Mouse (Mus musculus): Measurements from ENCODE around the gene Olfr1230. TPM values are rescaled to one million over a fixed set of nuclear protein-coding genes. Genes with fewer than 3 reads are reported as not detected.

Gene Olfr1230
- total RNA-seq (2021), result not detected
- long read RNA-seq, experiment 1, result 0 reads
- long read RNA-seq, experiment 2, result 0 reads

DNA sequence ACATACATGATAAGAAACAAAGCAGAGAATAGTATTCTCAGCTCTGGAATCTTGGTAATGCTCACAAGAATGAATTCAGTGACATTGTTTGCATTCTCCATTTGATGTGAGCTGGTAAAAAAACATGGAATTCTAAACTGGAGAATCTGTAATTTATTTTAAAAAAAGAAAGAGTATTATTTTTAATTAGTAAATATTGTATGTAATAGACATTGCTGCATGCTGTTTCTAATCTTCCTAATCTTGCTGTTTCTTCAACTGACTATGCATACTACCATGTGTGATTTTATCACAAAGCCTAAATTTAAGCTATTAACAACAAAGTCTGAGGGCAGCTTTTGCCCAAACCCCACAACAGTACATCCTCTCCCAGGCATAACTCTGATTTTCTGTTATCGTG lies at the start of gene Olfr1230:
Gene Olfr1230 (minus strand): TSS at position 101 of the 400 bp plus-strand sequence.
- Histone ChIP-seq H3K4me3 (no peak within 1 kb of the TSS), H3K27ac (no peak within 1 kb of the TSS)
- no peak for DNase-seq (ENCODE audit: low spot score in 2 of 2)
- TF ChIP-seq CTCF (conservative IDR thresholded peaks at IDR 0.05), result no peak

DNA sequence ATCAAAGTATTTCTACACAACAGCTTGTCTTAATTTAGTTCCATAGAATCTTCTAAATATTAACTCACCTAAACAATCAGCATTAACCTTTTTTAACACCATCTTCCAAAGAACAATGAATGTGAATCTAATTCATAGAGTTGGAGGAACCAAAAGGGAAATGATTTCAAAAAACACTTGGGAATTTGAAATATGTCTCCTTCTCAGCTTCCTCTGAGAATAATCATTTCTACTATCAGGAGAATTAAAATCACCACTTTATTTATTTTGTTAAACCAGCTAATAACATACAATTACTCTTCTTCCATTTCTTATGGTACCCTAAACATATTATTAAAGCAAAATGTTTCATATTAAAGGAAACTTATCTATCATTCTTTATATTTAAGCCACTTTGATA lies 45.2 kb upstream of the Olfr1230 start, which contains the start of gene Olfr1233:
Gene Olfr1233 (minus strand): TSS at position 101 of the 400 bp plus-strand sequence.
- no peak for DNase-seq (ENCODE audit: low spot score in 2 of 2)
- Histone ChIP-seq H3K27ac (no peak within 1 kb of the TSS), H3K4me3 (no peak within 1 kb of the TSS)
- no peak for TF ChIP-seq CTCF (conservative IDR thresholded peaks at IDR 0.05)

DNA sequence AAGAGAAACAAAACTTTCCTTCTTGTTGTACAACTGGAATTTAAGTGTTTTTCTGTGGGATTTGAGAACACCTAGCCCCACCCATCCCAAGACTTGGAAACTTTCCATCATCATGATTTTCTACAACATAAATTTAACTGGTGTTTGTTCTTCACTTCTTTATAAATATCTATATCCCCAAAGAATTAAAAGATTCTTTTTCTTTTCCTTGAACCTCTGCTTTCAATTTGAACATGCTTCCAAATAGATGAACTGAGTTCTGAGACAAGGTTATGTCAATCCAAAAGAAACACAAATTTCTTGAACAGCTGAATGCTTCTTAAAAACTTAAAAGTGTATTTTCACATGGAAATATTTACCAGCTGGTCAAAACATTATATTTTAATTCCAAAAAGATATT lies 32.5 kb upstream of the Olfr1230 start, which contains the start of gene Olfr1232:
Gene Olfr1232 (minus strand): TSS at position 101 of the 400 bp plus-strand sequence.
- TF ChIP-seq CTCF (conservative IDR thresholded peaks at IDR 0.05), result no peak
- DNase-seq (ENCODE audit: low spot score in 2 of 2), result no peak
- Histone ChIP-seq H3K27ac (no peak within 1 kb of the TSS), H3K4me3 (no peak within 1 kb of the TSS)

DNA sequence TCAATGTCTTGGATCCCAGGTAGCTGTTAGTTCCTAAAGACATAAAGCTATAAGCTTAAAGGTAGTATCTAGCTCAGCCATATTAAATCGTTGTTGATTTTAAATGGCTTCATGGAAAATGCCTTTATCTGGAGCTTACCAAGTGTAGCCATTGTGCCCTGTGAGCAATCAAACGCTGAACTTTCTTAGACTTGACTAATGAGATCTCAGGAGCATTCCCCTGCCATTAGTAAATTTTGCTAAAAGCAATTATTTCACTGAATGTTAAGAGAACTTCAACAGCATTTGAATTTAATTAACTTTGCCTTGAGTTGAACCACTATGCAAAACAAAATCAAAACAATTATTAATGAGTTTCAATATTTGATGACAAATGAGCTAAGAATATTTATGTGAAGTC lies 9.9 kb upstream of the Olfr1230 start, which contains the start of gene Olfr1231:
Gene Olfr1231 (minus strand): TSS at position 101 of the 400 bp plus-strand sequence.
- no peak for TF ChIP-seq CTCF (conservative IDR thresholded peaks at IDR 0.05)
- DNase-seq (ENCODE audit: low spot score in 2 of 2), result no peak
- Histone ChIP-seq H3K27ac (no peak within 1 kb of the TSS), H3K4me3 (no peak within 1 kb of the TSS)

DNA sequence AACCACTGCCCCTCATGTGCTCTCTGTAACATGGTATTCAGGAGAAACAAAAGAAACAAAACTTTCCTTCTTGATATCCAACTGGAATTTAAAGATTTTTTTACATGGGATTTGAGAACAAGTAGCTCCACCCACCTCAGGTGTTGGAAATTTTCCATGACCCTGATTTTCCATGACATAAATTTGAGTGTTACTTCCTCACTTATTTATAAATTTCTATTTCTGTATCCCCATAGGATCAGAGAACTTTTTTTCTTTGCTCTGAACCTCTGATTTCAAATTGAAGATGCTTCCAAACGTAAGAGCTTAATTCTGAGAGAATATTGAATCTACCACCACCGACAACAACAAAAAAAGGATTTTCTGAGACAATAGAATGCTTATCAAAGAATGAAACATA lies 9.2 kb downstream of the Olfr1230 start, which contains the start of gene Olfr1229:
Gene Olfr1229 (minus strand): TSS at position 101 of the 400 bp plus-strand sequence.
- no peak for DNase-seq (ENCODE audit: low spot score in 2 of 2)
- H3K27ac ChIP-seq, result no peak within 1 kb of the TSS
- TF ChIP-seq CTCF (conservative IDR thresholded peaks at IDR 0.05), result no peak
- H3K4me3 ChIP-seq, result no peak within 1 kb of the TSS

DNA sequence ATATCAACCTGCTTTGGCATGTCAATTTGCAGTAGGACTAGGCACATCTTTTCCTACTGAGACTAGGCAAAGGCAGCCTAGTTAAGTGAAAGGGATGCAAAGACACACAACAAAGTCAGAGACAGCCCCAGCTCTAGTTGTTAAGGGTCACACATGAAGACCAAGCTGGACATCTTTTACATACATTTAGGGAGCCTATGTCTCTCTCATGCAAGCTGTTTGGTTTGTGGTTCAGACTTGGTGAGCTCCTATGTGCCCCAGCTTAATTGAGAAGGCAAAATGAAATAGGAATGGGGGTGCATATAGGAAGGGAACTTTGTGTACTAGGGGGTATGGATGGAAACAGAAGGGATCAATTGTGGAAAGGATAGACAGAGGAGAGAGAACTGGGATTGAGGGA lies 43.1 kb downstream of the Olfr1230 start, which contains the start of gene Olfr1228:
Gene Olfr1228 (minus strand): TSS at position 101 of the 400 bp plus-strand sequence.
- no peak within 1 kb of the TSS for H3K4me3 ChIP-seq
- TF ChIP-seq CTCF (conservative IDR thresholded peaks at IDR 0.05), result no peak
- H3K27ac ChIP-seq, result no peak within 1 kb of the TSS
- DNase-seq (ENCODE audit: low spot score in 2 of 2), result no peak

Other genes with a start within 250 kb of the Olfr1230 start
- gene Olfr1218, start 236.1 kb downstream of the Olfr1230 start, total RNA-seq (2021), result not detected
- not detected for gene Olfr1219, start 213.8 kb downstream of the Olfr1230 start, total RNA-seq (2021)
- gene Olfr1220, start 190.4 kb downstream of the Olfr1230 start, total RNA-seq (2021), result not detected
- gene Olfr1221, start 180.0 kb downstream of the Olfr1230 start, total RNA-seq (2021), result not detected
- gene Olfr1222, start 164.2 kb downstream of the Olfr1230 start, total RNA-seq (2021), result not detected
- gene Olfr1223, start 145.7 kb downstream of the Olfr1230 start, total RNA-seq (2021), result not detected
- gene Olfr1224-ps1, start 133.2 kb downstream of the Olfr1230 start, total RNA-seq (2021), result not detected
- not detected for gene Olfr1225, start 122.6 kb downstream of the Olfr1230 start, total RNA-seq (2021)
- gene Olfr1226, start 97.2 kb downstream of the Olfr1230 start, total RNA-seq (2021), result not detected
- gene Olfr1228, start 43.2 kb downstream of the Olfr1230 start, total RNA-seq (2021), result not detected
- not detected for gene Olfr1229, start 9.3 kb downstream of the Olfr1230 start, total RNA-seq (2021)
- gene Olfr1231, start 9.8 kb upstream of the Olfr1230 start, total RNA-seq (2021), result not detected
- not detected for gene Olfr1232, start 32.4 kb upstream of the Olfr1230 start, total RNA-seq (2021)
- not detected for gene Olfr1233, start 45.1 kb upstream of the Olfr1230 start, total RNA-seq (2021)
- not detected for gene Olfr1234, start 67.6 kb upstream of the Olfr1230 start, total RNA-seq (2021)
- not detected for gene Olfr1238, start 112.4 kb upstream of the Olfr1230 start, total RNA-seq (2021)
- gene Olfr1239, start 123.1 kb upstream of the Olfr1230 start, total RNA-seq (2021), result not detected
- not detected for gene Olfr1240, start 145.7 kb upstream of the Olfr1230 start, total RNA-seq (2021)
- not detected for gene Olfr1241, start 189.9 kb upstream of the Olfr1230 start, total RNA-seq (2021)
- not detected for gene Olfr1242, start 201.1 kb upstream of the Olfr1230 start, total RNA-seq (2021)
- gene Olfr1243, start 234.2 kb upstream of the Olfr1230 start, total RNA-seq (2021), result not detected